Mouse (Mus musculus) c-Kit-negative CD71-positive TER-119-positive erythroid progenitor cells, embryonic 14.5 days (primary cell): ENCODE results near the gene Fam78b.

Experiments
- DNase-seq: peaks from one replicate; pipeline ENCODE4 v3.0.0-alpha.2; 2013; ENCODE audit warnings: low read depth, low spot score

Gene Fam78b

DNA sequence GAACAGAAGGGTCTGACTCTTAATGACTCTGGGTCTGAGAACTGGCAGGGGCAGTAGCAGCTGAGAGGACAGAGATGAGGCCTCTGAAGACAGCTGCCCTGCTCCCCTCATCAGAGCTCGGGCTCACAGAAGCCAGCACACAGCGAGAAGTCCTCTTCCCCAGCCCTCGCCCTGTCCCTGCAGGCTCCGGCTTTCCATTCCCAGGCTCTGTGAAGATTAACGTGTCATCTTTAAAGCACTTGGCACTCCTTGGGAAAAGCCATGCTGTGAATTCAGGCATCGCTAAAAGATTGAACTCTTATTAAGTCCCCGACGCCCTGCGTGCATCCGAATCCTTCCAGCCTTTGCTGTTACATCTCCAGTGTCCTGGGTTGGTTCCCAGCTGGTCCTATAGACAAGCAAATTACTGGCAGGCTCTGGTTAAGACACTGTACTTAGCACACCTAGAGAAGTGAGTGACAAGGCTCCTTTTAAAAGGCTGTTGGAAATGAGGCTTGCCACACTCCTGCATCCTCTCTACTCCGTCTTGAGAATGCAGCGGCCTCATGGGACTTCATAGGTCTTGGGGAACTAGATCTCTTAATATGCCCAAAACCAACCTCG lies 30.9 kb downstream of the Fam78b start:
- DNase-seq, result no peak

DNA sequence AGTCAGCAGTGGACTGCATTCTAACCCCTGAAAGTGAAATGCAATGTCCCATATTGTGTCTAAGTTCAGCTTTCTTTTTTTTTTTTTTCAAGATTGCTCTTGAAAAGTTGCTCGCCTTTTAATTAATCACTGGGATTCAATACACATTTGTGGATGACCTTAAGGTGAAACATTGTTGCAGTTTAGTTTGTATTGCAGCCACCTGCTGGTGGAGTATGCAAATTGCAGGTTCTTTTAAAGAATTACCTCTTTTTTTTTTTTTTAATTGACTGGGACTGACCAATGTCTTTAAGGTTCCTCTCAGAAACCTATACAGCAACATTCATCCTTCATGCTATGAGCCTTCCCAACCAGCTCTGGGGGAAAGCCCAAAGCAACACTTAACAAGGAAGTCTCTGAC lies 33.2 kb downstream of the Fam78b start:
- no peak for DNase-seq

DNA sequence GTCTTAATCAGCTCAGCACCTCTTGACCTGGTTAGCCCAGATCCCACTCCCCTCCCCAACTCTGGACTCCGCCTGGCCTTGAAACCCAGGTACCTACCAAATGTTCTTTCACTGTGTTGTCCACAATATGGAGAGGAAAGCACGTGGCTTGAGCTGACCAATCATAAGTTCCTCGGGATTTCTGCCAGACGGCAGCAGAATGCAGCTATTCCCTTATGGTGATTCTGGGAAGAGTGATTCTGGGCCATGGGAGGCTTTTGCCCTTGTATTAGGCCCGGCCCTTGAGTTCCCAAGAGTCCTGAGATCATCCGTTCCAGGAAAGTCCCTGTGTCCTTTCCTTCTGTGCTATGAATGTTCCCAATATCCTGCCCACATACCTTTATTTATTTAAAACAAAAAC lies 41.3 kb downstream of the Fam78b start:
- no peak for DNase-seq

DNA sequence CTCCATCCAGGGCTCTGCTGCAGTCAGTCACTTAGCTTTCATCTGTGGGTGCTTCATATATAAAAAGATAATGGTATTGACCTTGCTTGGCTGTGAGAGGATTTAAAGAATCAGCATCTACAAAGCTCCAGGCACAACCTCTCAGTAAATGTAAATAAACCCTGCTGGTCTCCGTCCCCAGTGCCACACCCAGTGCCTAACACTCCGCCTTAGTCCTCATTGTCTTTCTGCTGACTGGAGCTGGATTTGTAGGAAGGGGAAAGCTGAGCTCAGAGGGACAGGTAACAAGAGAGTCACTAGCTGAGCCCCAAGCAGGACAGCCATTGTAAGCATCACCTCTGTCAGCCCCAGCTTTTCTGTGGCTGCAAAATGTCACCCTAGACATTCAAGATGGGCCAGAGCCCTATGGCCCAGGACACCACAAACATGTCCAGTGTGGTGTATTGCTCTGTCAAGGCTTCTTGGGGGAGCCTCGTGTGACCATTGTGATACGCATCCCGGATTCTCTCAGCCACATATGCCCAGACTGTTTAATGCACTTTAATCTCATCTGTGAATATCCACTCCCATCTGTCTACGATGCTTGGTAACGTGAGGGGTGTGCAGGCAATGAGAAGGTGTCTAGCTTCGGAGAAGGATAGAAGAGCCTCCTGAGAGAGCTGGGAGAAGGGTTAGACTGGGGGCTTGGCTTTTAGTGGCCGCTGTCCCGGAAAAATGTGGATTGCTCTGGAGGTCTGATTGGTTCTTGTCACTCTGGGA lies 45.1 kb downstream of the Fam78b start:
- DNase-seq, result no peak

DNA sequence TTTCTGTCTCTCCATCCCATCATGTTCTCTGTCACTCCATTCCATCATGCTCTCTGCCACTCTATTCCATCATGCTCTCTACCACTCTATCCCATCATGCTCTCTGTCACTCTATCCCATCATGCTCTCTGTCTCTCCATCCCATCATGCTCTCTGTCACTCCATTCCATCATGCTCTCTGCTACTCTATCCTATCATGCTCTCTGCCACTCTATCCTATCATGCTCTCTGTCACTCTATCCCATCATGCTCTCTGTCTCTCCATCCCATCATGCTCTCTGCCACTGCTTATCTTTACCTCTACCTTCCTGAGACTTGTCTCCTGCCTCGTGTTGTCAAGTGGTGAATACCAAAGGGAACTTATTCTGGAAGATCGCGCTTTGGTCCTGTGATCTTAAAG lies 49.6 kb downstream of the Fam78b start:
- no peak for DNase-seq

DNA sequence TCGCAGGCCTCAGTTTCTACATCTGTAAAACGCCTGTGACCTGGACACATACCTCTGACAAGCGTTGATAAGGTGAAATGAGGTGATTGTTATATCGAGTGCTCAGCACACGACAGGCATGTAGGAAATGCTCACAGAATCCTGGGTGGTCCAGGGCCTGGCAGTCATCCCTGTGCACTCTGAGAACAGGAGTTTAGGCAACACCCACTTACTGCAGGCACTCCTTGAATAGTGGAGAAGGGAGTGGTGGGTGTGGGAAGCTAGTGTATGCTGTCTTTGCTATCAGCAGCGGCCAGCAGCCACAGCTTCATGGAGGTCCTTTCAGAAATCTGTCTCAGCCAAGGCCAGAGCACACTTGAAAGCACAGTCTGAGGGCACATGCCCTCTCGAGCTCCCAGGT lies 52.8 kb downstream of the Fam78b start:
- no peak for DNase-seq

DNA sequence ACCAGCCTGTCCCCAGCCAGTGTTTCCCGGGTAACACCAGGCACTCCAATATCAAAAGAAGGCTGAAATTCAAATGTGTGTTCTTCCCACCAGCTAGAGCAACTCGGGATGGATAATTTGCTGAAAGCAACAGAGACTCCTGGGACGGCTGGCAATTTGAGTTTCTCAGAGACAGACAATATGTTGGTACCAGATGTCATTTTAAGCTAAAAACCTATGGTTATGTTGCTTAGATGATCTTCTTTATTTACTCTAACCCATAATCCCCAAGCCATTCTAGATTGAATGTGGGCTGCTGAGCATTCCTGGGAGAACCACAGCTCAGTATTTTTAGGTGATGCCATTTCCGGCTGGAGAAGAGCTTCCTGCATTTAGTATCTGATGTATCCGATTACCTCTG lies 56.3 kb downstream of the Fam78b start:
- no peak for DNase-seq

DNA sequence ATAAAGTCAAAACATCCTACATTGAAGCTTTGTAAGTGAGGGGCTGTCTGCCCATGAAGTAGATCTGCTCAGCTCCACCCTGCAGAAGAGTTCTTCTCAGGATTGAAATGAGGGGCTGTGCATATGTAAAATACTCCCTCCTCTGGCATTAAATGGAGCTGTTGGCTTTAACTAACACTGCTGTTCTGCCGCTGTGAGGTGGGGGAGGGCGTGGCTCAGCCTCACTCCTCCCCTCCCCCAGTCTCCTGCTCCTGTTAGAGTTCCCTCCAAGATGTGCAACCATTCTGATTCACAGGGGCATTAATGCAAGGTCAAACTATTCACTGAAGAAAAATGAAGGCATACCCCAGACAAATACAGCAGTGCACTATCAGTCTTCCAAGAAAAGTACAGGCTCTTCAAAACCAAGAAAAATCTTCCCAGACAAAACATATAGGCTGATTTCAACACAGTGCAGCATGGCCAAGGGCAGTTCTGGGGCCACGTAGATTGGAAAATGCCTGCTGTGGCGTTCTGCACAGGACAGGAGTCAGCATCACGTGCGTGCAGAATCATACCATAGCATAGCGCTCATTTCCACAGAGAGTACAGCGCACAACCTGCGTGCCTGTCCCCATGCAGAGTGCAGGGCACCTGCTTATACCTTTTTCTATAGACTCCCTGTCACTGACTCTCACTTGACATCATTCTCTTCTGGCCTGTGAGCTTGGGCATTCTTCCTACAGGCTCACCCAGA lies 58.5 kb downstream of the Fam78b start:
- DNase-seq, result no peak

DNA sequence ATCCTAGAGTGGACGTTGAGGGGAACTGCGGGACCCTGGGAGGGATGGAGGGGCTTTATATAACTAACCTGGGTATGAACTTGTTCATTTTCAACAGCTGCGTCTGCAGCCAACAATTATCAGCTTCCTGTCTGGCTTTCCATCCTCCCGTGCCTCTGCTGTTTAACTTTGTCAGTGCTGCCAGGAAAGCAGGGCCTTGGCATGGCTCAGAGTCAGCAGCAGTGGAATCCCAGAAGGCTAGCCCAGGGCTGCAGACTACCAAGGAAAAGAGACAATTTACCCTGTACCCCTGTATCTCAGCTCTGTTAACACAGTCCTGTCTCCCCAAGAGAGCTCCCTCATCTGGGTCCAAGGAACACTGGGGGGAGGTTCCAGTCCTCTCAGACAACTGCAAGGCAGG lies 62.8 kb downstream of the Fam78b start:
- DNase-seq, result no peak

DNA sequence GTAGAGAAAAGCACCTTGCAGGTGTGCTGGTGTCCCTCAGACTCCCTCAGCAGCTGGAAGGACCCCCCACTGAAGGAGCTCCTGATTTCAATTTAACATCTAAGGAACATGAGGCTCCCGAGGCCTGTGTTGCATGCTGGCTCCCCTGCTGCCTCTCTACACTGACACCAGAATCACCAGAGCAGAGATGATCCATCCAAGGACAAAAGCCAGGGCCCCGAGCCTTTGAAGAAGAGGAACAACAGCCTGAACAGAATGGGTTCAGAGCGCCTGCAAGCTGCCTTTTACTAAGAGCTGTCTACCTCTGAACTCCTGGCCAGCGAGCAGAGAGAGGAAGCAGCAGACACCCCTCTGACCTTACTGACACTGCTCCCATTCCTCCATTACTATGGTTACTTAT lies 64.3 kb downstream of the Fam78b start:
- no peak for DNase-seq

DNA sequence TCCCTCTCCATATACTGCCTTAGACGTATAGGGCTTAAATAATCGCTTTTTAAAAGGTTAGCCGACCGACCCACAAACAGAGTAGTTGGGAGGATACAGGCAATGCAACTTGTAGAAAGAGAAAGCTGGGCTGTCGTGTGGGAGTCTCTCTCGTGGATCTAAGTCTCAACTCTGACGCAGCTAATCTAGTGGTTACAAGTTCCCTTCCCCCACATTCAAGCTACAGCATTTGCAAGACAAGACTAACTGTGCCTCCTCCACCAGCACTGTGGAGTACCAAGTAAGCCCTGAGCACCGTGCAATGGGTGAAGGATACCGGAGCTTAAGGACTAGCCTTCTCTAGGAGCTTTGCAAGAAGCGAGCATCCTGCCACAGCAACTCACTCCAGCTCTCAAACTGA lies 64.8 kb downstream of the Fam78b start:
- no peak for DNase-seq

DNA sequence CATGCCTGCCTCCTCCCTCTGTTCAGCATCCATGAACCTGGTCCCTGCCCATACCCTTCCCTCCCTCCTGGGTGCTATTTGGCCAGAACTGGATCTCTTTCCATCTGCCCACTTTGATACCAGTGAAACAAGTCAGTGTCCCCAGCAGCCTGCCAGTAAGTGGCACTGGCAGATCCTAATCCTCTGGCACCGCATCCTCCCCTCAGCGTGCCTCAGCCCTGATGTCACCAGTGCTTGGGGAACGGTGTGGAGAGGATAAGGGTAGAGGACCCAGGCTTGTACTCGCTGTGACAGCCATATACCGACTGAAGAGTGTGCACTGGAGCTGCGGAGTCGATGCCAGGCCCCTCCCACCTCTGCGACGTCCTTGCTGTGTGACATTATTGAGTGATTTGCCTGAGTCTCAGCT lies 65.7 kb downstream of the Fam78b start:
- no peak for DNase-seq

DNA sequence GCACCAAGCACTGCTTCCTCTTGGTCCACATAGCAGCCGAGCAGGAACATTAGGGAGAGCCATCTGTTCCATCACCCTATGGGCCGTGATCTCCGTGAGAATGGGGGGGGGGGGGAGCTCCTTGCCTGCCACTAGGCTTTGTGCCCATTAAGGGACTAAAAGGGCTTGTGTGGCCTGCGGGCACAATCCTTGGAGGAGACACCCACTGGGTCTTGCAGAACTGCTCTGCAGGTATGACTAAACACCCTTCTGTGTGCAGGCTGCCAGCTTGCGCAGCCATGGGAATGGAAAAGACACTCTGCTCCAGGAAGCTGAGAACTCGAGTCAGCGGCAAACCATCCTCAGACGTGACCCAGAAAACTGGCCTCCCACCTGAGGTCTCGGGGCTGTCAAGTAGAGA lies 68.5 kb downstream of the Fam78b start:
- no peak for DNase-seq

DNA sequence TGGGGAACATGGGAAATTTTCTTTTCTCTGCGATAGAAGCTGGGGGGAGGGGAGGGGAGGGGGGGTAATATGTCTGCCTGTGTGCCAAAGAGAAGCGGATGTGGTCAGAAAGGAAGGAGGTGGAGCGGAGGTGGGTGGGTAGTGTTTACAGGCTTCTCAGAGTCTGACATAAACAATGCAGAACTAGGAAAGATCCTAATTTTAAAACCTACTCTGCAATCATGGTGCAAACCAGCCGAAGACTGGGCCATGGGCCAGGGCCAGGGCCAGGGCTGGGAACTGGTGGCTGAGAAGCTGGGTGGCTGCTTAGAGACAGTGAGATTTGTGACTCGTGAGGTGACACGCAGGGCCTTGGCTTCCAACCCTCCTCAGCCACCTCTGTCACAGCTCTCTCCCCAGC lies 69.1 kb downstream of the Fam78b start:
- no peak for DNase-seq

DNA sequence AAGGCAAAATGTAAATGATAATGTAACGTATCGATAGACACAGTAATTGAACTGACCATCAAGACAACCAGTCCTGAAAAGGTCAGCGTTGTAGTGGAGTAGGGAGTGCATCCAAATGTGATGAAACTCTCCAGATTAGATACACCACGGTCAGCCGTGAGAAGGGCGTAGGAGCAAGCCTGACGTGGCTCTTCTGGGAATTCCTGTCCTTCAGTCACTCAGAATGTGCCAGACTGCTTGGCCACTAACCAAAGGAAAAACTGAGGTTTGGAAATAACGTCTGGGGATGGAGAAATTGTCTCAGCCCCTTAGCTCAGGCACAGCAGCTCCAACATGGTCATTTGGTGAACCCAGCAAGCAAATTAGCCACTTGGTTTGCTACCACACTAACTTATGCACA lies 74.5 kb downstream of the Fam78b start:
- DNase-seq, result no peak

DNA sequence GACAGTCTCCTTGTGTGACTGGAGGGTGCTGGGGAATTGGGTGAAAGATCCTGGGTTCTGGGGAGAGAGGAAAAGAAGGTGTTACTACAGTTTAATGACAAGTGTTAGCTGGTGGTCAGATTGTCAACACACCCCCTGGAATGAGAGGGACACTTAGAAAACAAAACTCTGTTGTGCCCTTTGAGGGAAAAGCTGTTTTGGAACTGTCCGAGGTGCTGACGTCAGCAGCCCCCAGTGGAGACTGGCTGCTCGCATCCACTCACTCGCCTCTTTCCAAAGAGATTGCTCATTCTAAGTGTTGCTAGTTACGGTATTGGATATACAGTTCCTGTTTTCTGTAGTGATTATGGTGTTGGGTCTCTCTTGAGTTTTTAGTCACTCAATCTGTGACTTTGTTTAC lies 78.3 kb downstream of the Fam78b start:
- DNase-seq, result no peak

DNA sequence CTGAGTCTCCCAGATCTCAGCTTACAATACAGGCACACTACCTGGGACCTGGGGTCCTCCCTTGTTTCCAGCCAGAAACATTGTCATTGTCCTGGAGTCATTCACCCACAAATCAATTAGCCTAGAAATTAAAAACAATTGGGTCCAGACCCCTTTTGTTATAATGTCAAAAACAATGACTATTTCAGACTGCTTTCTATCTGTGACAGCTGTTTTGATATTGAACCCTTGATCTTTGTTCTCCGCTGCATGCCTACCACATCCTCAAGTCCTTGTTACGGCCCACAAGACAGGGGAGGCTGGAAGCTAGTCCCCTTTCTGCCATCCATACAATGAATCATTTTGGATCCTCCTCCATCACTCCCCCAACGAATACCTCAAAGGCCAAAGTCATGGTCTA lies 80.7 kb downstream of the Fam78b start:
- no peak for DNase-seq

DNA sequence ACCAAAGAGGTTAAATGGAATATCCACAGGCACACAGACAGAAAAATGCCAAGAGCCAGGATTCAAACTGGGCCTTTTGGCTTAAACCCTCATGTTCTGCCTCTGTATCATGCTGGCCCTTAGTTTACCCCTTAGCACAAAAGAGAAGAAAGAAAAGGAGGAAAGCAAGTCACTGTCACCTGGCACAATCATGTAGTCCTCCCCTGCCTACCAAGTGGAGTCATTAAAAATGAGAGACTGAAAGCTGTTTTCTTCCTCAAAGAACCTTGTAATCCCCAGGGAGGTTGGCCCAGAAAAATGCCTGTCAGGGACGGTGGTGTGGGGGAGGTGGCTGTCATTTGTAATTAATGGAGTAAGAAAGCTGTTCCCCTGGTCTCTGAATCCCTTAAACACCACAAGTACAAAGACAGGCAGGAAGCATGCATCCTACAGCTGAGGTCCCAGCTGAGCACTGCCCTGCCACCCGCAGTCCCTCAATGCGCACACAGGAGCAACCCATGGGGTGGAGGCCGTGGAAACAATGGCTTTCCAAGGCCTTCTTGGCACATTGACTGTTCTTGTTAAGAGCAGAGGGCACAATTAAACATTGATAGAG lies 81.4 kb downstream of the Fam78b start:
- DNase-seq, result no peak

DNA sequence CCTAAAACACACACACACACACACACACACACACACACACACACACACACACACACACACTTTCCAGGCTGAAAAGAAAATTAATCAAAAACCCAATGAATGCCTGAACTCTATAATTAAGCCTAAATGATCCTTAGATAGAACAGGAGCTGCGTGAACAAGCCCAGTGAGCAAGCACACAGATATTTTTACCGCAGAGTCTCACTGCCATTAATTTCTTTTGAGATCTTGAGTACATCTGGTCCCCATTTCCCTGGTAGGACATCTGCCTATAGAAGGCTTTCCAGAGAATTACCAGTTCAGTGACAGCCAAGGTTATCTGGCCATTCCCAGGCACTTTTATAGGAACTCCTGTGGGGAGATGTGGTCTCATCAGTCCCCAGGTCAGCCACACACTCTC lies 82.0 kb downstream of the Fam78b start:
- DNase-seq, result no peak

DNA sequence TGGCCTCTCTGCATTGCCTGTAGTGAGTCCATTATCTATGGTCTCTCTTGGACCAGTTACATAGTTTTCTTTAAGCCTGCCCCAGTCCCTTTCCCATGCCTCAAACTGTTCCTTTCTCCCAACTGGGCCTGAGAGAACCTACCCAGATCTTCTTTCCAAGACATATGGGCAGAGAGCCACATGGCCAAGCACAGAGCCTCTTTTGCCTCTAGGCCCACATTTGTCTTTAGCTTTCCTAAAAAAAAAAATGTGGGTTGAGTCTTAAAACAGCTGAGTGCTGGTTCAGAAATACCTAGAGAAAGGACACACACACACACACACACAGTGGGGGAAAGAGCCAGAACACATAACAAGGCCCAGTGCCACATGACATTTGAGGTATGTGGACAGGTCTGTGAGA lies 83.1 kb downstream of the Fam78b start:
- DNase-seq, result no peak

DNA sequence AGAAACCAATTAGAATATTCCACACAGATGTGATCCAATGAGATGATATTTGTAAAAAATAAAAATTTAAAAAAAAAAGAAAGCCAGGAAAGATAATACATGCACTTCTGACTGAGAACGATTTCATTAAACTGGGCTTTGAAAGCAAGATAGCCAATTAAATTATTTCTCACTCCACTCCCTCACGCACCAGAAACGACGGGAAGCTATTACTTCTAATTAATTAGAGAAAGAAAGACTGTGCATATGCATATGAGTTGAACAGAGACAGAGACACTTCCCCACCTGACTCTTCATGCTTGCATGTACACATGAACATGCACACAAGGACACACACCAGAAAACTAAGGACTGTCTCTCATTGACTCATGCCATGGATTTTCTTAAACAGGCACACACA lies 84.2 kb downstream of the Fam78b start:
- no peak for DNase-seq

DNA sequence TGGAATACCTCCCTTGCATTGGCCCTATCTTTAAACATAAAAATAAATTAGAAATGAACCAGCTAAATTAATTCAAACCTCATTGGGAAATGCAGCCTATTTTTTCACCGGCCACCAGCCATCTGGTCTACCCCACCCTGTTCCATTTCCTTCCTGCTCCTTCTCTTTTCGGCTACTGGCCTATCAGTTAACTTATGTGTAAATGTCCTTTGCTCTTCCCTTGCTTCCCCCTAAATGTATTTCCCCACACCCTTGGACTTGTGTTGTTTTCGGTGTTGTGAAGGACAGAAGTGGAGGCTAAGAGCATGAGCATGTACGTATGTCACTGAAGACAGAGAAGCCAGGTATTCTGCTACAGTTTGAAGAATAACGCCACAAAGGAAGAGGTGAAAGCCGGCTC lies 89.2 kb downstream of the Fam78b start:
- no peak for DNase-seq

DNA sequence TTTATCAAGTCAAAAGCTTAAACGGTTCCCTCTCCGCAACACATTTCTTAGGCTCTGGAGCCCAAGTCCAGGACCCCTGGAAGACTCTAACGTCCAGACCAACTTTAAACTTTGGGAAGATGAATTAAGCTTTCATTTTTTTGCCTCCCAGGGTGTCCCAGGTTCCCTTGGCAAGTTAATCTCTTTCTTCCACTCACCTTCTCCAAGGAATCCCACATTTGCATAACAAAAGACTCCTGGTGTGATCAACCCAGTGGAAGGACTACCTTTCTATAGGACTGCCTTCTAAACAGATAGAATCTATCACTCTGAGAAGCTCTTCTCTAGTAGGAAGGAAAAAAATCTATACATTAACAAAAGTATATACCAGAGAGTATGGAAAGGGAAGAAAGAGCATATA lies 92.3 kb downstream of the Fam78b start:
- DNase-seq, result no peak
